Mouse (Mus musculus) heart, embryonic 11.5 days (tissue): ENCODE data around the gene Lrrc49. TPM values are rescaled to one million over a fixed set of nuclear protein-coding genes. Genes with fewer than 3 reads are reported as not detected.

Experiments
- ATAC-seq: fragments of 200-750 bp; cut with Nextera tagmentation; replicated peaks from 2 replicates; pipeline ENCODE4 v1.8.0; 2017; ENCODE audit warnings: moderate library complexity; ENCODE audit not compliant: insufficient number of reproducible peaks, low FRiP score, low TSS enrichment
- H3K27ac ChIP-seq: fragments of 300-500 bp; sonication (generic); 2 replicates; pipeline ENCODE4 v1.5.1; 2014; ENCODE audit warnings: mild to moderate bottlenecking, low read depth, low read length
- H3K27me3 ChIP-seq: fragments of 300-500 bp; sonication (generic); 2 replicates; pipeline ENCODE4 v1.6.1; 2014; ENCODE audit warnings: mild to moderate bottlenecking, low read length, mixed read lengths; ENCODE audit not compliant: control insufficient read depth, insufficient read depth
- H3K36me3 ChIP-seq: fragments of 300-500 bp; sonication (generic); 2 replicates; pipeline ENCODE4 v1.6.1; 2014; ENCODE audit warnings: mild to moderate bottlenecking, low read length, moderate library complexity, mixed read lengths; ENCODE audit not compliant: control insufficient read depth, insufficient read depth
- H3K4me1 ChIP-seq: fragments of 300-500 bp; sonication (generic); 2 replicates; pipeline ENCODE4 v1.6.1; 2014; ENCODE audit warnings: low read length; ENCODE audit not compliant: control insufficient read depth, insufficient read depth
- H3K4me2 ChIP-seq: fragments of 300-500 bp; sonication (generic); 2 replicates; pipeline ENCODE4 v1.6.1; 2014; ENCODE audit warnings: mild to moderate bottlenecking, moderate library complexity
- H3K4me3 ChIP-seq: fragments of 300-500 bp; sonication (generic); 2 replicates; pipeline ENCODE4 v1.5.1; 2014; ENCODE audit warnings: low read depth, low read length
- H3K9ac ChIP-seq: fragments of 300-500 bp; sonication (generic); 2 replicates; pipeline ENCODE4 v1.6.1; 2014; ENCODE audit warnings: mild to moderate bottlenecking, low read depth, low read length, moderate library complexity
- H3K9me3 ChIP-seq: fragments of 300-500 bp; sonication (generic); replicated peaks from 2 replicates; pipeline ENCODE4 v1.6.1; 2016; ENCODE audit warnings: low read length; ENCODE audit not compliant: control insufficient read depth
- WGBS: fragments of 180-500 bp; shearing (Covaris S2); extraction: QIAGEN DNeasy Blood & Tissue Kit; methylation state at CpG from one replicate; pipeline ENCODE4 v1.1.7; 2014; ENCODE audit not compliant: insufficient replicate concordance; 5-methylcytosine and 5-hydroxymethylcytosine counted together
- polyA plus RNA-seq: library from polyadenylated mRNA; unstranded; fragments of >200 nt; fragmentation: Nextera tagmentation; extraction: Ambion mirVana; gene quantifications from 2 replicates; pipeline ENCODE4 v1.2.1, GENCODE M21; 2014

Lrrc49 gene
- polyA plus RNA-seq, 1 experiment from 2014 or later = 9.3 TPM

DNA sequence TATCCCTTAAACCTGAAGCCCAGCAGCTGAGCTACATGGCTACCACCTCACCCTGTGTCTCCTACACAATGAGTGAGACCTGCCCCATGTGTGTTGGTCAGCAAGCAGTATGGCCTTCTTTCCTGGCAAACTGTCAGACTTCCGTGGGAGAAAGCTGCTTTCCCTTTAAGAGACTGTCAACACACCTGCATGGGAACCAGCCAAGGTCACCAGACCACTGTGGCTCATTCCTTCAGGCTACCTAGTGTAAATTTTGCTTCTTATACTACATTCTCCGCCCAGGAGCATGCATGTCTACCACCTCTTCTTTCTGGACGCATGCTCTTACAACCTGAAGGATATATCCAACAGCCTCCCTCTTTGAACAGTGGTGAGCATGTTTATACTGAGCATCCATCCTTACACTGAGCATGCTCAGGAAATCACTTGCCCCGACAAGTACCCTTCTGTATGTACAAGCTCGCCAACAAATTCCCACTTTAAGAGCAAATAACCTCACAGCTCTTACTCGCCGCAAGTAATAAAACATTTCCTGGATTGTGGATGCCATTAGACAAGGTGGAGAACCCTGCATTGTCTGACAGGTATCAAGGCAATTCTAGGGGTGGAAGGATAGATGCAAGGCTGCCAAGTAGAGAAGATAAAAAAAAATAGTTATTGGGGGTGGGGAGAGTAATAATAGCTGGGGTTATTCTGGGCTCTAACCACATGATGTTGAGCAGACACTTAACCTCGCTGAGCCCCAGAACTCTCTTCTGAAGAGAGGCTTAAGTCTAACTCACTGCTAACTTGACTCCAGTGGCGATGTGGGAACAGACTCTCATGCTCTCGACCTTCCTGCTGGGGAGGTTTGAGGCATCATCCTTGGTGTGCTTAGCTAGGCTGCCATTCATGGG lies 158.4 kb downstream of the Lrrc49 start:
- H3K4me3 ChIP-seq = no peak overlapping the region
- H3K27me3 ChIP-seq = no peaks in the 10 kb centered on the region
- no peaks in the 10 kb centered on the region for H3K36me3 ChIP-seq
- H3K4me1 ChIP-seq = peaks cover 32% of the 10 kb centered on the region
- no peak for ATAC-seq
- peak overlapping the region; percentile 32; the same call in 1 of the 2 replicates for H3K27ac ChIP-seq
- WGBS = 65% methylated on average over 10 of the region's 10 CpGs
- no peaks in the 10 kb centered on the region for H3K9me3 ChIP-seq
- H3K9ac ChIP-seq = no peak overlapping the region
- H3K4me2 ChIP-seq = no peak overlapping the region

- H3K9ac ChIP-seq = no peak overlapping the region
- H3K36me3 ChIP-seq = no peaks in the 10 kb centered on the region
- no peak for ATAC-seq
- 74% methylated on average over 3 of the region's 3 CpGs for WGBS
- H3K27me3 ChIP-seq = no peaks in the 10 kb centered on the region
- no peak overlapping the region for H3K4me3 ChIP-seq
- peaks cover 32% of the 10 kb centered on the region for H3K4me1 ChIP-seq
- H3K27ac ChIP-seq = no peak overlapping the region
- H3K4me2 ChIP-seq = no peak overlapping the region
- no peaks in the 10 kb centered on the region for H3K9me3 ChIP-seq
These were observed 159.7 kb downstream of the Lrrc49 start for GRCm38 (mm10) chr9:60528269-60528668.

DNA sequence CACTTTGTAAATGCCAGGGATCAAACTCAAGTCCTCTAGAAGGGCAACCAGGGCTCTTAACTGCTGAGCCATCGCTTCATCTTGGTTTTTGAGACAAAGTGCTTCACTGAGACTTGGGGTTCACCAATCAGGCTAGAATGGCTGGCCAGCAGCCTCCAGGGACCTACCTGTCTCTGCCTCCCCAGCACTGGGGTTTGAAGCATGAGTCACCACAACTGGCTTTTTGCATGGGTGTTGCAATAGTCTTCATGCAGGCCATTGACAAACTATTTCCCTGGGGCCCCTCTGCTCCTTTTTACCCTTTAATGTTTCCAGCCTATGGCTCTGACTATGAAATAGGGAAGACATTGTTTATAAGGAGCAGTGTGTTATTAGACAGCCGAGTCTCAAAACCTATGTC lies 160.1 kb downstream of the Lrrc49 start:
- Histone ChIP-seq H3K27me3 (no peaks in the 10 kb centered on the region), H3K36me3 (no peaks in the 10 kb centered on the region), H3K9me3 (no peaks in the 10 kb centered on the region), H3K4me2 (no peak overlapping the region), H3K4me1 (peaks cover 32% of the 10 kb centered on the region), H3K4me3 (no peak overlapping the region), H3K9ac (no peak overlapping the region), H3K27ac (no peak overlapping the region; the same call in 1 of the 2 replicates)
- WGBS = 83% methylated on average over 2 of the region's 2 CpGs
- ATAC-seq = no peak

DNA sequence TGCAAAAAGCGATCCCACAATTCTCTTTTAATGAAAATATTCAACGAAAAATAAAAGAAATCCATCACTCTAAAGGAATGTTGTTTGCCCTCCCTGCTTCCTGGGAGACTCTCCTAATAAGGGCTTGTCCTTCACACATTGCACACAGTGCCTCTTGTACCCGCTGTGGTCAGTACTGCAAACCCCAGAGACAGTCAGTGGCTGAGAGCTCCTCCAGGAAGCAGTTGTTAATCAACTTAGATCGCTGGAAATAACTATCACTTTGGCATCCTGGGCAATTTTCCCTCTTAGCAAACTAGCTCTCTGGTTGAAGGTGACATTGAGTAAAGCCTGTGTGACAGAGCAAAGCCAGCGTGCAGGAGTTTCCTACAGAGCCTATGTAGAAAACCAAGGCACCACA lies 160.9 kb downstream of the Lrrc49 start:
- Histone ChIP-seq H3K4me2 (no peak overlapping the region), H3K36me3 (no peaks in the 10 kb centered on the region), H3K4me3 (no peak overlapping the region), H3K27me3 (no peaks in the 10 kb centered on the region), H3K27ac (peak overlapping the region; percentile 79), H3K4me1 (peaks cover 34% of the 10 kb centered on the region), H3K9me3 (no peaks in the 10 kb centered on the region), H3K9ac (peak overlapping the region; percentile 23; the same call in 1 of the 2 replicates)
- 40% methylated on average over 5 of the region's 5 CpGs for WGBS
- no peak for ATAC-seq

- H3K9ac ChIP-seq = no peak overlapping the region
- peak overlapping the region; percentile 70 for H3K27ac ChIP-seq
- 20% methylated on average over 5 of the region's 5 CpGs for WGBS
- H3K4me2 ChIP-seq = no peak overlapping the region
- H3K27me3 ChIP-seq = no peaks in the 10 kb centered on the region
- peaks cover 36% of the 10 kb centered on the region for H3K4me1 ChIP-seq
- no peak for ATAC-seq
- no peaks in the 10 kb centered on the region for H3K36me3 ChIP-seq
- H3K4me3 ChIP-seq = no peak overlapping the region
- H3K9me3 ChIP-seq = no peaks in the 10 kb centered on the region
These were observed 161.8 kb downstream of the Lrrc49 start for GRCm38 (mm10) chr9:60526195-60526594.

- H3K36me3 ChIP-seq = no peaks in the 10 kb centered on the region
- H3K27ac ChIP-seq = no peak within 1 kb of the TSS
- under 1% methylated on average over 36 of the region's 51 CpGs for WGBS
- no peaks in the 10 kb centered on the region for H3K27me3 ChIP-seq
- peak; percentile 50; the same call in 1 of the 2 replicates for ATAC-seq
- H3K9ac ChIP-seq = peak within 1 kb of the TSS; percentile 72
- H3K4me3 ChIP-seq = peak within 1 kb of the TSS; percentile 62
- H3K4me2 ChIP-seq = peak within 1 kb of the TSS; percentile 72
- H3K4me1 ChIP-seq = peaks cover 51% of the 10 kb centered on the region
- H3K9me3 ChIP-seq = no peaks in the 10 kb centered on the region
These were observed 166.1 kb downstream of the Lrrc49 start, which contains the start of gene Thsd4 for GRCm38 (mm10) chr9:60521806-60522264. Gene Thsd4 (minus strand): TSS chr9:60522046.

- no peak for ATAC-seq
- 29% methylated on average over 5 of the region's 5 CpGs for WGBS
- Histone ChIP-seq H3K4me2 (peak overlapping the region; percentile 72), H3K4me3 (peak overlapping the region; percentile 62), H3K9ac (peak overlapping the region; percentile 72), H3K27me3 (no peaks in the 10 kb centered on the region), H3K27ac (no peak overlapping the region), H3K36me3 (no peaks in the 10 kb centered on the region), H3K4me1 (peaks cover 51% of the 10 kb centered on the region), H3K9me3 (no peaks in the 10 kb centered on the region)
These were observed 166.8 kb downstream of the Lrrc49 start for GRCm38 (mm10) chr9:60521143-60521542.

DNA sequence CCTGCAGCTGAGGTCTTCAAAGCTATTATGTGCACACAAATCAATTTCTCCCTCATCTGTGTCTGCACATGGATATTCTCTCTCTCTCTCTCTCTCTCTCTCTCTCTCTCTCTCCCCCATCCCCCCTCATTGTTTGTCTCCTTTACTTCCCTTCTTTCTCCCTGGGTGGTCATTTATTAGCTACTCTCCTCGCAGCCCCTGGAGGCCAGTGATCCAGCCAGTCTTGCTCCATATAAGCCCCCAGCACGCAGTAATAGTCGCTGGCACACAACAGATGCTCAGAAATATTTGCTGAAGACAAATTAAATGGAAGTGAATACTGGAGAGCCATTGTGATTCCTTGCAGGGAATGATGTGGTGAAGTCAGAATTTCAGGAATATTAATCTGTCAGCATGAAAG lies 168.4 kb downstream of the Lrrc49 start:
- no peaks in the 10 kb centered on the region for H3K9me3 ChIP-seq
- no peak for ATAC-seq
- H3K4me2 ChIP-seq = peak overlapping the region; percentile 72
- H3K4me3 ChIP-seq = no peak overlapping the region
- no peaks in the 10 kb centered on the region for H3K36me3 ChIP-seq
- no peak overlapping the region for H3K27ac ChIP-seq
- H3K4me1 ChIP-seq = peaks cover 45% of the 10 kb centered on the region
- no peak overlapping the region for H3K9ac ChIP-seq
- no peaks in the 10 kb centered on the region for H3K27me3 ChIP-seq
- 47% methylated on average over 3 of the region's 3 CpGs for WGBS
